Mouse (Mus musculus) embryonic fibroblast, embryonic 13.5 days (primary cell): ENCODE measurements at regions not wholly inside any gene's neighbourhood (a gene's known extent, or its start where the extent isn't known, plus 50 kb on each side); places are given as distances from the start of the nearest gene placed in this dataset.

ENCODE experiments used
- H3K27ac ChIP-seq: 2 replicates; pipeline ENCODE4 v1.5.1; 2012; ENCODE audit warnings: low read length, control low read depth, inconsistent platforms; ENCODE audit not compliant: insufficient read depth
- H3K4me1 ChIP-seq: 2 replicates; pipeline ENCODE4 v1.6.1; 2011; ENCODE audit warnings: low read length; ENCODE audit not compliant: control insufficient read depth, insufficient read depth
- H3K4me3 ChIP-seq: 2 replicates; pipeline ENCODE4 v1.5.1; 2011; ENCODE audit warnings: mild to moderate bottlenecking, control low read depth, low read length; ENCODE audit not compliant: insufficient read depth
- CTCF ChIP-seq: IDR thresholded peaks from 2 replicates; pipeline ENCODE4 v1.5.1; 2011; ENCODE audit warnings: mild to moderate bottlenecking, control low read depth, low read length, moderate library complexity, borderline replicate concordance; ENCODE audit not compliant: insufficient read depth
- POLR2A ChIP-seq: IDR thresholded peaks from 2 replicates; pipeline ENCODE4 v1.6.1; 2011; ENCODE audit warnings: low read depth, mild to moderate bottlenecking, control low read depth, low read length, moderate library complexity

DNA sequence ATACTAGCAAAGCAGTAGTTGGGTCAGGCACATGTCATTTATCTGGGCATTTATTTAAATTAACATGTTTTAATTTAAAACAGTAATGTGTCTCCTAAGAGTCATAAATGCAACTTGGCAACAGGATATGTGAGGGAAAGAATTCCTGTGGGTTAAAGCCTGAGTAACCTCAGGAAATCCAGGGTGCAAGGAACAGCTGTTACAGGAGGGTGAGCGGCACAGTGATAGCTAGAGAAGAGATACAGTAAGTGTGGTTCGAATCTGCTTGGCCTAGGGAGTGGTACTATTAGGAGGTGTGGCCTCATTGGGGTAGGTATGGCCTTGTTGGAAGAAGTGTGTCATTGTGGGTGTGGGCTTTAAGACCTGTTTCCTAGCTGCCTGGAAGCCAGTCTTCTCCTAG lies 66.3 kb upstream of the Slc30a5 start:
- no peak for TF ChIP-seq POLR2A
- no peak for TF ChIP-seq CTCF
- no peak overlapping the region for H3K27ac ChIP-seq
- no peaks in the 10 kb centered on the region for H3K4me1 ChIP-seq
- no peak overlapping the region for H3K4me3 ChIP-seq

- TF ChIP-seq POLR2A (no peak), CTCF (no peak)
- Histone ChIP-seq H3K27ac (no peak overlapping the region), H3K4me1 (no peaks in the 10 kb centered on the region), H3K4me3 (no peak overlapping the region)
Measured at GRCm38 (mm10) chr13:100893871-100894270, 60.6 kb upstream of the Slc30a5 start.

GRCm38 (mm10) chr13:100893096-100893495 lies 59.9 kb upstream of the Slc30a5 start:
- H3K4me3 ChIP-seq, result no peak overlapping the region

DNA sequence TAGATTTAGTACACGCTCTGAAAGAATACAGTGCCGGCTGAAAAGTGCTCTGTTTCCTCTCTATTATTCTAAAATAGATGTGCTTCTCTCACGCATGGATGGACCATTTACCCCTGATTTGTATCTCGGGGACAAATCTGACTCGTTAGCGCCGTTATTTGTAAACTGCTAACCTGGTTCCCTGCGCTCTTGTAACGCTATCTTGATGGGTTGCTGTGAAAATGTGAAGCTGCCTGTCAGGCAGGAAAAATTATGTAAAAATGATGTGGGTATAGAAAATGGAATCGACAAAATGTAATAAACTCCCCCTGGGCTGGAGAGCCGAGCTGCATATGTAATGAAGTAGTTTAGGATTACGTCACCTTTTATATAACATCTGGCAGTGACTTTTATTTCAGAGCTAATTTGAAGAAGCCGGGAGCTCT lies 59.4 kb upstream of the Slc30a5 start:
- peak overlapping the region; percentile 21; the same call in 1 of the 2 replicates for H3K4me3 ChIP-seq
- no peak for TF ChIP-seq POLR2A
- TF ChIP-seq CTCF, result no peak
- no peak overlapping the region for H3K27ac ChIP-seq

More at GRCm38 (mm10) chr13:100893096-100893495, 59.9 kb upstream of the Slc30a5 start:
- Histone ChIP-seq H3K27ac (no peak overlapping the region), H3K4me1 (no peaks in the 10 kb centered on the region)
- TF ChIP-seq CTCF (no peak), POLR2A (no peak)

GRCm38 (mm10) chr13:100892204-100892603 lies 59.0 kb upstream of the Slc30a5 start:
- H3K27ac ChIP-seq, result no peak overlapping the region
- no peak for TF ChIP-seq POLR2A
- peak; percentile 98 for TF ChIP-seq CTCF
- H3K4me1 ChIP-seq, result no peaks in the 10 kb centered on the region
- no peak overlapping the region for H3K4me3 ChIP-seq

More for the DNA sequence above, 59.4 kb upstream of the Slc30a5 start:
- no peaks in the 10 kb centered on the region for H3K4me1 ChIP-seq

DNA sequence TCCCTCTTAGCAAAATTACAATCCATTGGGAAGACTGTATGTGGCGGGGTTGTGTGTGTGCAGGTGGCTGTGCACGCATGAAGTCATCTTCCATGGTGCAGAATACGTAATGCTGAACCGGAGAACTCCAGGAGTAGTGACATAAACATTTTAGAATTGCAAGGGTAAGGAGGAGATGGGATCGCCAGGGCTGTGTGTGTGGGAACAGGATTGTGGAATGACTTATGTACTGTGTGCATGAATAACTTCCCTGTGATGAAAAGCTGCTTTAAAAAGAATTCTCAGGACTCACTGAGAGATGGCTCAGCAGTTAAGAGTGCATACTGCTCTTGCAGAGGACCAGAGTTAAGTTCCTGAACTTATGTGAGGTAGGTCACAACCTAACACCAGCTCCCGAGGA lies 57.2 kb upstream of the Slc30a5 start:
- Histone ChIP-seq H3K27ac (no peak overlapping the region), H3K4me3 (no peak overlapping the region), H3K4me1 (no peaks in the 10 kb centered on the region)
- TF ChIP-seq POLR2A (no peak), CTCF (no peak)

- Histone ChIP-seq H3K27ac (no peak overlapping the region), H3K4me1 (no peaks in the 10 kb centered on the region), H3K4me3 (no peak overlapping the region)
- TF ChIP-seq CTCF (no peak), POLR2A (no peak)
Measured at GRCm38 (mm10) chr13:100888481-100888880, 55.3 kb upstream of the Slc30a5 start.

- no peak for TF ChIP-seq POLR2A
- no peak for TF ChIP-seq CTCF
Measured at GRCm38 (mm10) chr13:100883711-100884110, 50.5 kb upstream of the Slc30a5 start.

More at GRCm38 (mm10) chr13:100883711-100884110, 50.5 kb upstream of the Slc30a5 start:
- H3K4me3 ChIP-seq, result no peak overlapping the region
- H3K4me1 ChIP-seq, result no peaks in the 10 kb centered on the region
- no peak overlapping the region for H3K27ac ChIP-seq
